Mouse (Mus musculus) urinary bladder, adult 18-20 months (tissue): ENCODE results near the gene Zscan10.

Source experiments
- DNase-seq, 2 experiments: peaks; one replicate each; pipeline ENCODE4 v3.0.0; 2022; ENCODE audit warnings: low spot score in 2 of 2, mixed read lengths in 2 of 2

Gene Zscan10

DNA sequence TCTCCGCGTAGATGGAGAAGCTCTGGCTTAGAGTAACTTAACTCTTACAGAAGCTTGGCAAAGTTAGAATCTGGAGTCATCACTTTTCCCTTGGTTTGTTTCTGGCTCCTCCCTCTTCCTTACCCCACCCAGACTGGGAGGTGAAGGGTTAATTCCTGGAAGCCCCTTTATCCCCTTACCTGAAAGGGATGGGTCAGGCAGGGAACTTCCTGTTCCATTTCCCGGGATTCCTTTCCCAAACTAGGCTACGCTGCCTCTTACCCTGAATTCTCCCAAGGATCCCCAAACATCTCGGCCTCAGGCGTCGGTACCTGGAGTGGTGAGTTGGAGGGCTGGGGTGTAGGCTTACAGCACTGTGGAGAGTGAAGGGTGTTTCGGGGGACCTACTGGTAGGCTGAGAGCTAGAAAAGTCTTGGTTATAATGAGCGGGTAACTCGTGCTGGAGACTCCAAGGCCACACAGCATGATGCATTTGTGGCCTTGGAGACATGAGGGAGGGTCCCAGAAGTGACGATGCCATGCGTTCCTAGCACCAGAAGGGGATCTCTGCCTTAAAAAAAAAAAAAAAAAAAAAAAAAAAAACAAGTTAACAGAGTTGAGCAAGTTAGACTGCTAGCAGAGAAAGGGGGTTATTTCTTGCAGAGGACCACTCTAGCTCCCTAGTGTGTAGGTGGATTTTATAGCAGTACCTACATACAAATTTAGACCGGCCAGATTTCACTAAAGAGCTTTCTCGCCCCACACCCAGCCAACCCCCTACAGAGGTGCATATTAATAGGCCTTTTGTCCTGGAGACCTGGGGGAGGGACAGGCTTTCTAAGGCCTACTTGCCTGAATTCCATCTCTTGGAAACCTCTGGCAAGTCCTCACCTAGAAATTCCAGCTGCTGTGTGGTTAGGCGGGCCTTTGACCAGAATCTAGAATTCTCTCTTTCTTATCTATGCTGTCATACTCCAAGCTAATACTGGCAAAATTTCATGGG is at the start of gene Zscan10:
TSS of gene Zscan10 (plus strand) at position 216 of the 982 bp plus-strand sequence.
- no peak for DNase-seq

DNA sequence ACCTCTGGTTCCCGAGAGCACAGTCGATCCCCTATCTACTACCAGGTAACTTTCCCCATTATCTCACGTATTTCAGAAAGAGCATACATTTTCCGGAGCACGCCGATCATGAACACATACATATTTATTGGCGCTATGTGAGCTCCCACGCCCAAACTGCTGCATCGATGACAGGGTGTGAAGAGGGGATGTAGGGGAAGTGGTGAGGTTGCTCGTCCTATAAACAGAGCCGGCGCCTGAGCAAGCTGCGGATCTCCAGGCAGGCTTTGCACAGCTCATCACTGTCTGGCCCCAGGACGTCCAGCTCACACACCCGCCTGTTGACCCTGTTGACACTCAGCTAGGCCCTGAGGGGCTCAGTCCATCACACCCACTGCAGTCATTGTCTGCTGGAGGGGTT is 49.8 kb upstream of the Zscan10 start:
- no peak for DNase-seq

DNA sequence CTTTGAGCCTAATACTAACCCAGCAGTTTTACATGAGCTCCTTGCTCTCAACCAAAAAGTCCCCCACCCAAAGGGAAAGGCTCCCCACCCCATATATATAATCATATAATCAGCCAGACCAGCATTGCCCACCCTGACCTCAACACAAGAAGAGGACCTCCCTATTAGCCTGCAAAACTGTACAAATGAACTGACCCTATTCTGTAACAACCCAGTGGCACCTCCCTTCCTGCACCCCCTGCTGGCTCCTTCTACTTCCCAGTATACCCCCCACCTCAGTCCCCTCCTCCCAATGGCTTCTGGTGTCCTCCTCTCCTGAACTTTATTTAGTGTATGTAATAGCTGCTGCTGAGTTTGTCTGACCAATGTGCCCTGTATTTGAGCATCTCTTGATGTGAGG is 49.2 kb upstream of the Zscan10 start:
- no peak for DNase-seq

DNA sequence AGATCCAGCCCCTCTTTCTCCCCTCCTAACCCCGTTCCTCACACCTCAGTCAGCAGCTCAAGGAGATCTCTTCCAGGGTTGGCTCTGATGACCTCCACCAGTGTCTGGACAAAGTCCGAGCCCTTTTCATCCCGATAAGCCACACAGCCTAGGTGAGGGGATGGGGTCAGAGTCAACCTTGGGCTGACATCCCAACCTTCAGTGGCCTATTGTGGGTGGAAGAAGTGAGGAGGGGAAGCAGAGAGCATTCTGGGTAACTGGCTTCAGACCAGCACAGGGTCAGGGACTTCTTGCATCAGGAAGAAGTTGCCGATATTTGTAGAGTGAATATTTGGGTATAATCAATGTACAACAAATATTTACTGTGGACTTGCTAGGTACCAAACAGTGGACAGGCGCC is 48.7 kb upstream of the Zscan10 start:
- DNase-seq = no peak

DNA sequence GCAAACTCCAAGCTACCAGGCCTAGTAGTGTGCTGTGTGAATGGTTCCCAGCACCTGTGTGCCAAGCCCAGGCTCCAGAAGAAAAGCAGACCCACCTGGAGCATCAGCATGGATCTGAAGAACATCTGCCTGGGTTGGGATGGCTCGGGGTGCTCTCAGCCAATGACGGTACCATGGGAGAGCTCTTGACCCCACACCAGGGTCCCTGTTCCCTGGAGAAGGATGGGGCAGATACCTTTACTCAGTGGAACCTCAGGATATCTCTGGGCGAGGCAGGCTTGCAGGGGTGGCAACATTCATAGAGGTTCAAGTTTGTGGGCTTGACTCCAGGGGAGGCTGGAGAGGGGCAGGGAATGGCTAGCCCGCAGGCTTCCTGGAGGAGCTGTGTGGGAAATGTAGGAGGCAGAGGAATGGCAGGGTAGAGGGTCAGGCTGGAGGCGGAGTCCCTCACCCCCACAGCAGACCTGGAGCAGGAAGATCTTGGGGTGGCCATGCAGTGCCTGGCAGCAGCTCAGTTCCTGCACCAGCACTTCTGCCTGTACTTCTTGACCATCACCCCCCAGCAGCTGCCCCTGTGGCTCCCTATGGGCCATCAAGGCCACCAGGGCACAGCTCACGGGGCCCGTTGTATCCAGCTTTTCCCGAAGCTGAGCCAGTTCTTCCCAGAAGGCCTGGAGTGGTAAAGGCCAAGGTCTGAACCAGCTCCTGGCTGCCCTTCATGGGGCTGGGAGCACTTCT is 47.6 kb upstream of the Zscan10 start:
- no peak for DNase-seq

DNA sequence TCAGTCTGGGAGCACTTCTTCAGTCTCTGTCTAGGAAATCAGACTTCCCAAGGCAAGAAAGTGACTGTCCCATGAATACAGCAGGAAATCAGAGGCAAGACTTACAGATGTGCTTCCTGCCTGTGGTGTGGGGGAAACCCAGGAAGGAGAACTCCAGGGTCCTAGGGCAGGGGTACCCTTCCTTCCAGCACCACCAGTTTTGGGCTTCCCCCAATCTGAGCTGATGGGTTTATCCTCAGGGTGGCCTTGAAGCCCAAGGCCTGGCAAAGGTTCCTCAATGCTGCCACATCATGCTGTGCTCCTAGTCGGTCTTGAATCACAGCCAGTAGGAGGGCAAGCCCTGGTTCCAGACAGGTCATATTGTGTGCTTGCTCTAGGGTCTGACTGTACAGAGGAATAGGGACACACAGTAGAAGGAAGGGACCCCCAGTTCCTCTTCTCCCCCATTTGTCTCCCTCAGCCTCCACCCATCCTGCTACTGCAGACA is 47.0 kb upstream of the Zscan10 start:
- DNase-seq = no peak

DNA sequence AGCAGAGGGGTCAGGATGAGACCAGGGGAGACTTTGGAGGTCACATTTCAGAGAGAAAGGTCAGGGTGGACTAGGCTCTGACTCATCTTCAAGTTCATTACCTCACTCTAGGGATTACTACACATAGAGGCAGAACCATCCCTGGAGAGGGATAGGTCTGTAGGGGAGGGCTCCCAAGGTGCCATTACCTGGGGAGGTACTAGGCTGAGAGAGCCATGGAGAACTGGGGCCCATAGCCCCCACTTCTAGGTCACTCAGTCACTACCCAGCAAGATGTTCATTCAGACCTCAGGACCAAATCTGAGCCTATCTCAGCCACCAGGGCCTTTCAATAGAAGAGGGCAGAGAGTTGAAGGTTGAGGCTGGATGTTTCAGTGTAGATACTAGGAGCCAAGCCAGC is 46.3 kb upstream of the Zscan10 start:
- no peak for DNase-seq

DNA sequence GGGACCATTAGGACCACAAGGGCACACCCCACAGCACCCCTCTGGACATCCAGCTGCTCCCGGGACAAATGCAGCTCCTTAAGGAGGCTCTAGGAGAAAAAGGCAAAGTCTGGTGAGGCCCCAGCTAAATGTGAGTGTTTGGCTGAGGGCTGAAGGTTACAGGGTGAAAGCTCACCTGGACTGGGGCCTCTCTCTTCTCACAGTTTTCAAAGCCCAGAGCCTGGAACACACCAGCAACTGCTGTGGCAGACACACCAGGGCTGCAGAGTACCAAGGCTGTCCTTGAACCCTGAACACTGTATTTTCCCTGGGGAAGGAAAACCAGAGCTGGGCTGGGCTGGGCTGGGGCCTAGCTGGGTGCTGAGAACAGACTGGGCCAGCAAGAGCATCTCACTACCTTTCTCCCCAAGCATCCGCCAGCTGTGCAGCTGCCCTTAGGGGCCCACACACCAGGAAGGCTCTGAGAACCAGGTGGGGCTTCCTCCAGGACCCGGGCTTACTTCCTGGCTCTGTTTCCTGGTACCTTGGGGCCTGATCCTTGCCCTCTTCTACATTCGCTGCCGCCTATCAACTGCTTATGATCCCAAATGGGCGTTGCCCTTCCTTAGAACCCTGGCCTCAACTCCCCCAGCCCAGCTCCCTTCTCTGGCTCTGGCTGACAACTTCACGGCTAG is 45.3 kb upstream of the Zscan10 start:
- no peak for DNase-seq

DNA sequence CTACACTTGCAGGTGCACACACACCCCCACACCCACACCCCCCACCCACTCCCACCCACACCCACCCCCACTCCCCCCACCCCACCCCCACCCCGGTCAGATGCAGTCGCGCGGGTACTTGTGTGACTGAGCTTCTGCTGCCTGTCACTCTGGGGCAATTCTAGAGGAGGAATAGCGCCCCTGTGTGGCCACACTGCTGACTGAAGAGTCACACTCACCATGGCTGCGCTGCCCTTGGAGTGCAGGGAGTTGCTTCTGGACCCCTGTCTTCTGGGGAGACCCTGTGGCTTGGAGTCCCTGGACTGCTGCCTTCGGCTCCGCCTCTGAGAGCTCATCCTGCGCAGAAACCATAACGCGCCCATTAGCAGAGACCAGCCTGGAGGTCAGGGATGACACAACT is 40.9 kb upstream of the Zscan10 start:
- peak in 1 of 2 experiments; percentile 25 for DNase-seq

DNA sequence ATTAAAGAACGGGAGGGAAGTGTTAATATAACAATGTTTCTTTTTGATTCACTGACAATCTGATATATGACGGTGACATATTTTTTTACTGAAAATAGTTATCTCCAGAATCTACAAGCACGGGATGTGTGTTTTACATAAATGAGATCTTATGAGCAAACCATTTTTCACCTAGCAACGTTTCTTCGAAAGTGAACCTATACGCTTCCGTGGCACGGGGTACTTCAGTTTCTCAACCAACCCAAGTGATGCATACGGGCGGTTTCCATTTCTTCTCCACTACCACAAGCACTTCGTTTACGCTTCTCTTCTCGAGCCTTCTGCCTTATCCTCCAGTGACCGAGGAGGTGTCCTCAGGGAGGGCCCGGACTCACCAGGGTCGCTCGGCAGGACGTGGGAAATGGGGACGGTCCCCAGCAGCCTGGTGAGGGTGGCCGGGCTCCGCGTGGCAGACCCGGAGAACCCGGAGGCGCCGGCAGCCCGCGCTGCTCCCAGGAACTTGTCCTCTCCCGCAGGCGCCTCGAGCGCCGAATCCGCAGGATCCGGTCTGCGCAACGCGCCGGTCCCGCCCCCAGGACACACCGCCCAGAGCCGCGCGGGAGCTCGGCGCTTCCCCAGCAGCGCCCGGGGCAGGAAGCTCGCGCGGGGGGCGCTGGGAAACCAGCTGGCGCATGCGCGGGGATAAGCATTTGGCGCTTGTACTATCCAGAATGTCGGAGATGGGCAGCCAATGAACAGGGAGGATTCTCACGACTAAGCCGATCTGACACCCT is 36.9 kb upstream of the Zscan10 start, which contains the start of gene Zfp213:
TSS of gene Zfp213 (minus strand) at position 644 of the 773 bp plus-strand sequence.
- DNase-seq = peak; percentile 85 to 93

DNA sequence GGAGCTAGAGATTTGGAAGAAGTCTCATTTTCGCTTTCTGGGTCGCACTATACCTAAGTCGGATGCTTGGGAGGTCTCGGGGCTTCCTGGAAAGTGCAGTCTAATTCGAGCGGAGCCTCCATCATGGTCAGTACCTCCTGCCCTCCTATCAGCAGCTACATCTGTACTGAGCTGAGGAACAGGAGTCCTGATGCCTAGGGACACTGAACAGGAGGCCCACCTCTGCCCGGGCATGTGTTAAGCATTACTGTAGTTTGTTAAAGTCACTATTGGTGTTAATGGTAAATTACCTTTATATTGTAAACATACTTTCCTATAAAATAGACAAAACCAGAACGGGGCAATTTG is 36.3 kb upstream of the Zscan10 start:
- no peak for DNase-seq

DNA sequence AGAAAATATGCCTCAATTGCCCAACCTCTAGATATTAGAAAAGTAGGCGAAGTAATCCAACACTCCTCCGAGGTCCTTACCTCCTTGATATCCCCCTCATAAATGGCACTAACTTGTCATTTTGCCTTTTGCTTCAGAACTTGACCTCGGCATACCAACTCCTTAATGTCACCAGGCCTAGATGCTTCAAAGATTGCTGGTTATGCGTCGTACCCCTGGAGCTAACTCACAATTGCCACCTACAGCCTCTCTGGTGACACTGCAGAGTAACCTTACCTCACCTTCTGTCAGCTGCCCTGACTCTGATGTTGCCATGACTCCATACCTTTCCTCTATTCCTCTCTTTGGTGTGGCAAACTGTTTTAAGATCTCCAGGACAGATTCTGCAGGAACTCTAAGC is 33.9 kb upstream of the Zscan10 start:
- no peak for DNase-seq

DNA sequence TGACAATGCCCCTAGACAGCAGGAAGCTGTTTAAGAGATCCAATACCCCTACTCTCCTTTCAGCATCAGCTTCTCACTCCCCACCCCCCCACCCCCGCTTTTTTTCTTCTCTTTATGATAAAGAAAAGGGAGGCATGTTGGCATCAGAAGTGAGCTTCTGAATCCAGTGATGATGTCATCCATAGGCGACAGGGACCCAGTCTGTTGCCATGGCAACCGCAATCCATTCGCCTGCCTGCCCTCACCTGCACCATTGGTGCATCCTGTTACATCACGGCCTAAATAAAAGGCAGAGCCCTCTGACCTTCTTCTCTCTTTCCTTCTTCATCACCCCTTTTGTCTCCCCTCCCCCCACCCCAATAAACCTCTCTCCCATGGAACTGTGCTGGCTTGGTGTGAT is 32.3 kb upstream of the Zscan10 start:
- DNase-seq = no peak

DNA sequence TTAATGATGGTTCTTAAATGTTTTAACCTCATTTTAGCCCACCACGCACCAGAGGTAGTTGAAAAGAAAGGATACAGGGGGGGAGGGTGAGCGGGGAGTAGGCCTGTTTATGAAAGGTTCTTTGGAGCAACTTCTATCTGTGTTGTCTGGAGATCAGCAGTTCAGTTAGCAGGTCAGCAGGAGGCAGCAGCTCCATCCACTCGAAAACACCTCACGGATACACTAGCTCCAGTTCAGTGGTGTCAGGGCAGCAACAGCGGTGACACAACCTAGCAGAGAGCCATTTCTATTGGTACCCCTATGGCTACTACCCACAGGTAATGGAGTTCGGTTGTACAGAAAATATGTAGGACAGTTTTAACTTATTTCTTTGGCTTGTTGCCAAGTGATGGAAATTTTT is 30.6 kb upstream of the Zscan10 start:
- peak in 1 of 2 experiments; percentile 26 for DNase-seq

DNA sequence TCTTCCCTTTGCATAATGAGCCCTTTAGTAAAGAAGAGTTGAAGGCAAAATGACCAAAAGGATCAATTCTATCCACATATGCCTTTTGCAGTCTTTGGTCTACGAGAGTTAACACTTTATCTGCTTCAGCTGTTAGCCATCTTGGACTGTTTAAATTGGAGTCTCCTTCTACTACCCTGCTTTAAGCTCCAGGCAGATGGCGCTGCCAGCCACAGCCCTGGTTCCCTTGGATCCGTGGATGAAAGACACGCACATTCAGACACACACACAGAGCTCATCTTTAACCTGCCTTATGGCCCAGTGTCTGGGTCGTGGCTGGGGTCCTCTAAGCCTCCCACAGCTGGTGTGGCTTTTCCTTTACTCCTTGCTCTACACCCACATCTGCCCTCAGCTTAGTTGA is 29.6 kb upstream of the Zscan10 start:
- no peak for DNase-seq

DNA sequence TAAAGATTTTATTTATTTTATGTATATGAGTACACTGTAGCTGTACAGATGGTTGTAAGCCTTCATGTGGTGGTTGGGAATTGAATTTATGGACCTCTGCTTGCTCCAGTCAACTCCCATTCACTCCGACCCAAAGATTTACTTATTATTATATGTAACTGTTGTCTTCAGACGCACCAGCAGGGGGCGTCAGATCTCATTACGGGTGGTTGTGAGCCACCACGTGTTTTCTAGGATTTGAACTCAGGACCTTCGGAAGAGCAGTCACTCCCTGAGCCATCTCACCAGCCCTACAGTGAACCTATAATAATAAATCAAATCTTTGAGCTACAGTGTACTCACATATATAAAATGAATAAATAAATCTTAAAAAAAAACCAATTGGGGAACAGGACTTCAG is 28.6 kb upstream of the Zscan10 start:
- DNase-seq = no peak

DNA sequence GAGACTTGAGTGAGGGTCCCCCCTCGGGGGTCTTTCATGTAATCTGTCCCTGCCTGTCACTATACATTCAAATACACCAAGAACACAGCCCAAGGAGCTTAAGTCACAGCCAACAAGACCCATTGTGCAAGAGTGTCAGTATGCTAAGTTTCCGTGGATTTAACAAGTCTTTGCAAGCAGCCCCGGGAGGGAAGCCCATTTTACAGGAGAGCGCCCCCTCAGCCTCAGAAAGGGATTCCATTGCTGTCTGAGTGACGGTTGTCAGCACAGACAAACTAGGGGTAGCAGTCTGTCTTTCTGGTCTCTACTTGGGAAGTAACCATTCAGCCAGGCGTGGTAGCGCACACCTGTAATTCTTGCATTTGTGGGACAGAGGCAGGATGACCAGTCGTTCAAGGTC is 26.5 kb upstream of the Zscan10 start:
- no peak for DNase-seq

DNA sequence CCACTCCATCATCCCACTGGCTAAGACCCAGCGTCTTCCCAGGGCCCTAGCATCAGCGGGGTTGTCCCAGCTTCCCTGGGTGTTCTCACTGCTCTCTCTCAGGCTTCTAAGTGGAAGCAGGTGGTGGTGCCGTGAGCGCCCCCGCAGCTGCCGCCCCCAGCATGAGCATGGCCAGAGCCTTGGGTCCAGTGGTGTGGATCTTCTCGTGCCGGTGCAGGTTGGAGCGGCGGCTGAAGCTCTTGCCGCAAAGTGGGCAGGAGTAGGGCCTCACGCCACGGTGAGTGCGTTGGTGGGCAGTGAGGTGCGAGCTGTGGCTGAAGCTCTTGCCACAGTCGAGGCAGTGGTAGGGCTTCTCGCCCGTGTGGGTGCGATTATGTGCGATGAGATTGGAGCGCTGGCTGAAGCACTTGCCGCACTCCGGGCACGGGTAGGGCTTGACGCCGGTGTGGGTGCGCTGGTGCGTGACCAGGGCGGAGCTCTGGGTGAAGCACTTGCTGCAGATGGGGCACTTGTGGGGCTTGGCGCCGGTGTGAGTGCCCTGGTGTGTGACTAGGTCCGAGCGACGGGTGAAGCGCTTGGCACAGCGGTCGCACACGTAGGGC is 24.6 kb upstream of the Zscan10 start:
- no peak for DNase-seq

DNA sequence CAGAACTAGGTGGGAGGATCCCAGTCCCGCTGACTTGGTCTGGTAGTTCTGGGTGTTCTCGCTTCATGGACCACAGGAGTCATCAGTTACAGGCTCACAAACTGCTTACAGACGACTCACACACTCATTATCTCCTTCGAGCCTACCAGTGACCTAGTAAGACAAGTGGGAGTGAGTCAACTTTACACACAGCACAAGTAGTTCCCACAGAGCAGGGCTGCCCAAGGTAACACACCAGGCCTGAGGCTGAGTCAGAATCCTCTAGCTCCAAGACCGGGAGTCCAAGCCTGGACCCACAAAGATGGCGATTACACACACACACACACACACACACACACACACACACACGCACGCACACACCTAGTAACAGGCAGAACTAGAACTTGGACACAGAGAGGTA is 15.9 kb upstream of the Zscan10 start:
- no peak for DNase-seq

DNA sequence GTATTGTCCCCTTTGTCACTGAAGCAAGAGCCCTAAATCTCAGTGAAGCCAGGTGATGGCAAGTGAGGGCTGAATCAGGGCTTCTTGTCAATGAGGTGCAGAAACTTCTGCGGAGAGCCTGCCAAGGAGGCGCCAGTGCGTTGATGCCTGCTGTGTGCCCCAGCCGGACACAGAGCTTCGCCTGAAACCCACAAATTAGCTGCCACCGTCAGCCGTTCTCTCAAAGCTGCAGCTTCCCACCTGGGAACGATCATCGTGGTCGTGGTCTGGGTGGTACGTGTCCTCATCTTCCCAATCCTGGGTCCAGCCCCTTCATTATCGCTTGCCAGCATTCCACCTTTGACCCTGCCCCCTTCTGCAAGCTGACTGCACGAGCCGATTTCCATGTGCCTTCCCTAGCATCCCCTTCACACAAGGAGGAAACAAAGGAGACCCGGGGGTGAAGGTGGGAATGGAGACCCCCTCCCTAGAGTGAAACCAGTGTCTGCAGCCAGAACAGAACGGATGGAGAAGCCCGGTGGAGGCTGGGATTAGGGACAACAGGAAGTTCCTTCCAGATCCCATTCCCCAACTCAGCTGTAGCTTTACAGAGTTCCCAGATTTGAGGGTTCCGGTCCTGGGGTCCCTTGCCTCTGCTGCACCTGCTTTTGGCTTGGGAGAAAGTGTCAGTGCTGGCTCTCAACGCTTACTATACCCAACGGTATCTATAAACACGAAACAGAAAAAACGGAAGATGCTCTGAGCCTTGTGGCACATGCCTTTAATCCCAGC is 14.8 kb upstream of the Zscan10 start:
- DNase-seq = peak in 1 of 2 experiments; percentile 26
